Mouse (Mus musculus) embryonic fibroblast, embryonic 13.5 days (primary cell): Measurements from ENCODE around the gene Htr5a.

Experiments used
- CTCF ChIP-seq: IDR thresholded peaks from 2 replicates; pipeline ENCODE4 v1.5.1; 2011; ENCODE audit warnings: mild to moderate bottlenecking, control low read depth, low read length, moderate library complexity, borderline replicate concordance; ENCODE audit not compliant: insufficient read depth
- POLR2A ChIP-seq: IDR thresholded peaks from 2 replicates; pipeline ENCODE4 v1.6.1; 2011; ENCODE audit warnings: low read depth, mild to moderate bottlenecking, control low read depth, low read length, moderate library complexity

DNA sequence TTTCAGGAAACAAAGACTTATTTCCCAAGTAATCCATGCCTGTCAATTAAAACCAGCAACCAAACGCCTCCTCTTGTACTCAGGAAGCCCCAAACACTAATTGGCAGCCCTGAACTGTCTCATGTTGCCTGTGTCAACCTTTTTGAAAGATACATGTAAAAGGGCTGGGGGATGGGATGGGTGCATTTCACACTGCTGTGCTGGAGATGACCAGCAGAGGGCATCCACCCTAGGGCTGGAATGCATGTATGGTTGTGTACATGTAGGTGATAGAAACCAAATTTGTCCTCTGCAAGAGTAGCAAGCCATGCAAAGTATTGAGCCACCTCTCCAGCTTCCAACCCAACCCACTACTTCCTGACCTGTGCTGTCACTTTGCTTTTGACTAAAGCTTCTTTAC, 48.0 kb upstream of the Htr5a start:
- TF ChIP-seq CTCF (peak; percentile 83; the same call in 1 of the 2 replicates), POLR2A (no peak)
